Mouse (Mus musculus) lung, adult 2 months (tissue): ENCODE measurements around the gene Rgs16.

Experiments used
- CTCF ChIP-seq: fragments of 200-500 bp; IDR thresholded peaks from 2 replicates; pipeline ENCODE4 v1.5.1; 2011; ENCODE audit warnings: mild to moderate bottlenecking, low read length, control low read depth; ENCODE audit not compliant: insufficient read depth
- POLR2A ChIP-seq: fragments of 200-500 bp; IDR thresholded peaks from 2 replicates; pipeline ENCODE4 v1.6.1; 2011; ENCODE audit warnings: low read depth, mild to moderate bottlenecking, control low read depth, low read length, borderline replicate concordance; ENCODE audit errors: extremely low read depth

- no peak for TF ChIP-seq CTCF
- TF ChIP-seq POLR2A = no peak
These were observed 18.4 kb upstream of the Rgs16 start for GRCm38 (mm10) chr1:153721565-153722310.
